Mouse (Mus musculus) lung, postnatal 10 days (tissue): Measurements from ENCODE around the gene Slc24a4.

ENCODE experiments used
- DNase-seq: peaks from one replicate; pipeline ENCODE4 v3.0.0; 2021

The Slc24a4 gene

GRCm38 (mm10) chr12:102310261-102310660, 181.7 kb downstream of the Slc24a4 start:
- no peak for DNase-seq

DNA sequence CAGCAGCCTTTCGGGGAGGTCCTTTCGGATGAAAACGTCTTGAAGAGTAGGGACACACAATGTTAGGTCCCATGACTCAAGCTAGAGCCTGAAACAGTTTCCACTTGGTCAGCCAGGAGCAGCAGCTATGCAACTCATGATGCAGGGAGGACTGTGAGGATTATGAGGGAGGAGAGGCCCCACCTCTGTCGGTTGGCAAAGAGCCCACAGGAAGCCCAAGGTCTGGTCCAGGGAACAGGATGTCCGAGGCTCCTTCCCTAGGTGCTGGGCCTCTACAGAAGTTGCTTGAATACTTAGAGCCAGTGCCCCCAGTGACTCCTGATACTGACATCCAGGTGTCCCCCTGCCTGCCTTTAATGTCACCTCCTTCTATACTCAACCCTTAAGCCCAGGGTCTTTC, 182.9 kb downstream of the Slc24a4 start:
- no peak for DNase-seq
